Mouse (Mus musculus) brain, embryonic 14.5 days (tissue): ENCODE results near the gene Auts2.

Experiments
- CTCF ChIP-seq: fragments of 200-500 bp; IDR thresholded peaks from 2 replicates; pipeline ENCODE4 v1.5.1; 2012; ENCODE audit warnings: inconsistent platforms, mild to moderate bottlenecking, moderate library complexity, borderline replicate concordance; ENCODE audit not compliant: insufficient read depth, insufficient read length; ENCODE audit errors: extremely low read depth
- POLR2A ChIP-seq: fragments of 200-500 bp; IDR thresholded peaks from 2 replicates; pipeline ENCODE4 v1.6.1; 2012; ENCODE audit warnings: mild to moderate bottlenecking, inconsistent platforms, borderline replicate concordance; ENCODE audit not compliant: poor library complexity, insufficient read depth, insufficient read length, severe bottlenecking; ENCODE audit errors: extremely low read depth

GRCm38 (mm10) chr5:131819251-131819691 lies 723.9 kb downstream of the Auts2 start:
- TF ChIP-seq CTCF (no peak), POLR2A (no peak)
